Mouse (Mus musculus): ENCODE measurements around the gene Lgals3bp.

Lgals3bp gene

DNA sequence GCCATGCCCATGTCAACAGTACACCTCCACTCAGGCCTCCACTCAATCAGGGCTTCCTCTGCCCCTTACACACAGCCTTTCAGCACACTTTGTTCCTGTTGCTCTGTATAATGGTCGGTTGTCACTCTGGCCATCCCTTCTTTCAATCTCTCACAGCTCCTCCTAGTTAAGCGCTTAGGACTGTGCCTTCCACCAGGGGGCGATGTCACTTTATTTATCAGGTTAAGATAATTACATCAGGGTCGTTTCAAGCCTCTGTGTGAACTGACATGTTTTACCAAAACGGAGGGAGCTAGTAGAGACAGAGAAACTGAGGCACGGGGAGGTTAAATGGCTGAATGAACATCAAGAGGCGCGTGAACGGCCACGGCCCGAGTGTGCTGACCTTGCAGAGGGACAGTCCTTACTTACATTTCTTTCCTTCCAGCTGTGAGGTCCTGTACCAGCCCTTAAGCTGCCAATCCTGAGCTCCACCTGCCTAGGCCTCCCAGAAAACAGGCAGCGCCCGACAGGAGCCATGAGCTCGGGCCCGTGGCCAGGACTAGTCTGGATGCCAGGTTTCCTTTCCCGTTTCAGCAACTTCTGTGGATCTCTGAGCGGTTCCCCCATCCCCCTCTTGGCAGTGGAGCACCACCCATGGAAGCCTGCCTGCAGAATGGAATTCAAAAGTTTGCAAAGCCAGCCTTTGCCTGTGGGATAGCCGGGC is 21.5 kb upstream of the Lgals3bp start:
- in situ Hi-C loops (cut with MboI; ENCODE audit: low sequenced_read_pairs) = no loop called here

GRCm38 (mm10) chr11:118420261-118420660 is 18.4 kb upstream of the Lgals3bp start:
- in situ Hi-C loops (cut with MboI; ENCODE audit: low sequenced_read_pairs) = no loop called here

- in situ Hi-C loops (cut with MboI; ENCODE audit: low sequenced_read_pairs) = no loop called here
These were observed 17.1 kb upstream of the Lgals3bp start, which contains the start of gene Cant1 for GRCm38 (mm10) chr11:118418834-118419504. Gene Cant1, minus strand, starts transcription at chr11:118419086.

DNA sequence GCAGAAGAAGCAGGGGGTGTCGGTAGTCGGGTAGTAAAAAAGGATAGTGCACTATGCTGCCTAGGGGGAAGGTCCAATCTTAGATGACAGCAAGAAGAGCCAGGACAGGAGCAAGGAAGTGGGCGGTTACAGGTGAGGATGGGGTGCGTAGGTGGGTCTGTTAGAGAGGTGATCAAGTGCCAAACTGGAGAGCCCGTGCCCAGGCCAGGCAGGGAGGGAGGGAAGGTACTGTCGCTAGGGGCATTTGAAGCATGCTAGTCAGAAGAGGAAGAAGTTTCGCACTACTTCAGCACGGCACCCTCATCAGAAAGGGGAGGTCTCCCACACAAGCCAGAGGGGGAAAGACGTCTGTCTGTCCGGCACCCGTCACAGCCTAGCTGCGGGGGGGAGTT is 16.5 kb upstream of the Lgals3bp start:
- in situ Hi-C loops (cut with MboI; ENCODE audit: low sequenced_read_pairs) = no loop called here

DNA sequence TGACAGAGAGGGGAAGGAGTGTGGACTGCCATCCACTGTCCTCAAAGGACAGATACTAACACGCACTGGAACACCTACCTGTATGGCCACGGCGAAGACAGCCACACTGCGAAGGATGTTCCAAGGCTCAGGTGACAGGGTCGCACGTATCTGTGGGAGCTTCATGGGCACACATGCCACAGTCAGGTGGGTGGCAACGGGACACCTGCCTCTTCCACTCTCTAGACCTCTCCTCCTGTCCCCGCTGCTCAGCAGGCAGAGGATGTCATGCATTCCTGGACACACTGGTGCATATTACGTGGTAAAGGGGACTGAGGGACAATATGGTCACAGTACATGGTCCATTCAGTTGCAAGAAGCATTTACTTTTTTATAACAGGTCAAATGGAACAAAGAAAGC is 15.6 kb upstream of the Lgals3bp start:
- in situ Hi-C loops (cut with MboI; ENCODE audit: low sequenced_read_pairs) = no loop called here

DNA sequence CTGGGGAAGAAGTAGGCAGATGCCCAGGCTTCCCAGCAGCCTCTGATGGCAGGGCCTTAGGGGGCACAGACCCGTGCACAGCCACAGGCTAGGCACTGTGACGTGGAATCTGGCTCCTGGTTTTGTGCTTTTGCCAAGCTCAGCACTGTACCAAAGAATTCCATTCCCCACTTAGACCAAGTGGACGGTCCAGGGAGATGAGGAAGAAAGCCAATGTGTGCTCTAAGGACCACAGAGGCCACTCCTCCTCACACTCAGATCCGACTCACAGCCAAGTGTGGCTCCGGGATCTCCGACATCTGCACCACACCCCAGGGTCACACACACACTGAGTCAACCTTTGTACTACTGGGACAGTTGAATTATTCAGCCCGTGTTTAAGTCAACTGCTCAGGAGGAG is 14.2 kb upstream of the Lgals3bp start:
- in situ Hi-C loops (cut with MboI; ENCODE audit: low sequenced_read_pairs) = no loop called here

DNA sequence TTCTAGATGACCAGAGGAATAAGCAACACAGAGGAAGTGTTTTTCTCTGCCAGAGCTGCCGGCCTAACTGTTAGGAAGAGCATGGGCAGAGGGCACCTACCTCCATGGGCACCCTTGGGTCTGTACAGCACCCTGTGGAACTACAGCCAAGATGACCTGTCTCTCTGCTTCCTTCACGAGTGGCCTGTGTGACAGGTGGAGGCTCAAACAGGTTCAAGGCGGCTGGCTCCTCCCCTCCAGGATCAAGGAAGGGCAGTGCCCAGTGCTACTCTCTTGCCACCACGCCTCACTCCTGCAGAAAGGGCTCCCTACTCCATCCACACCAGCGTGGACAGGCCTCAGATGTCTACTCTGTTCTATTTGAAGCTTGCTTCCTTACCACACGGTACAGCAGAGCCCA is 13.7 kb upstream of the Lgals3bp start:
- in situ Hi-C loops (cut with MboI; ENCODE audit: low sequenced_read_pairs) = no loop called here

DNA sequence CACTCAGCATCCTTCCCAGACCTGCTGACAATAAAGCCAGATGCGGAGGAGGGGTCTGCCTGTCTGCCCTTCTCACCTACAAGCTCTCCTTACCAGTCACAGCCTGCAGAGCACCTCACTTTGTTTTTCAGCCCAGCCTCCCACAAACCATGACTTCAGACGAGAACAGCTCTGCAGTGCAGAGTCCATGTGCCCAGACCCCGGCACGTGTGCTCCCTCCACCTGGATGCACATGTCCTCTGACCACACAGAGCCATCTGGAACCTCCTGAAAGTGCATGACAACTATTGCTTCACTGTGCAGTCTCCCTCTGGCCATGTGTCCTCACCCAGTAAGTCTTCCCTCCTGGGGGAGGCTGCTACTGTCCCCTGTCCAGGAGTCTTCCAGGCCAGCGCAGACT is 12.4 kb upstream of the Lgals3bp start:
- in situ Hi-C loops (cut with MboI; ENCODE audit: low sequenced_read_pairs) = no loop called here

- in situ Hi-C loops (cut with MboI; ENCODE audit: low sequenced_read_pairs) = no loop called here
These were observed 11.2 kb upstream of the Lgals3bp start for GRCm38 (mm10) chr11:118413055-118413454.

- in situ Hi-C loops (cut with MboI; ENCODE audit: low sequenced_read_pairs) = no loop called here
These were observed 10.7 kb upstream of the Lgals3bp start for GRCm38 (mm10) chr11:118412601-118413000.

GRCm38 (mm10) chr11:118411271-118411670 is 9.4 kb upstream of the Lgals3bp start:
- in situ Hi-C loops (cut with MboI; ENCODE audit: low sequenced_read_pairs) = no loop called here

DNA sequence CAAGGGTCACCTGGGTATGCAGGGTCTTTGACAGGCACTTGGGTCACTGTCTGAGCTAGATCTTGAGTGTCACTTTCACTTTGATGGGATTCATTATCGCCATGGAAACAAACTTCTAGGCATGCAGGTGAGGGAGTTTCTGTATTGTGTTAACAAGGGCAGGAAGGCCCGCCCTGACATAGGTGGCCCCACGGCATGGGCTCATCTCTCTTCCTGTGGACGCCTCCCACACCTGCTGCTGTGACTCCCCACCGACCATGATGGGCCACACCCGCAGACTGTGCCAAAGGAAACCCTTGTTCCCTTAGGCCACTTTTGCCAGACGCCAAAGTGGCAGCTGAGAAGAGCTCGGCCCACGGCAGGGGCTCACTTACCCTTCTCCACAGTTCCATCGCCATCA is 8.6 kb upstream of the Lgals3bp start:
- in situ Hi-C loops (cut with MboI; ENCODE audit: low sequenced_read_pairs) = no loop called here

DNA sequence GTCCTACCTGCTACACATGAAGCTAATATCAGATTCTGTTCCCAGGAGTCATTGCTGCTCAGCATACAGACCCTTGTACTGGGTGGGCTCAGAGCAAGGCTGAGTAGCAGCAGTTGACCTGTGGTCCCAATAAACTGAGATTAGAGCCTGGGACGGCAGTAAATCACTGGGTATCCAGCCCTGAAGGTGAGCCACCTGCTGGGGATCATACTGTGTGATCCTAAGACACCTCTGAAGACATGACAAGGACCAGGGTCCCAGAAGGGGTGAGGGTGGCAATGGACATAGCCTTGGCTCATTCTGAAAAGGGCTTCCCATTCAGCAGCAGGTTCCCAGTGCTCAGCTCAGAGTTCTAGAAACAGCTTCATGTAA is 8.2 kb upstream of the Lgals3bp start:
- in situ Hi-C loops (cut with MboI; ENCODE audit: low sequenced_read_pairs) = no loop called here

DNA sequence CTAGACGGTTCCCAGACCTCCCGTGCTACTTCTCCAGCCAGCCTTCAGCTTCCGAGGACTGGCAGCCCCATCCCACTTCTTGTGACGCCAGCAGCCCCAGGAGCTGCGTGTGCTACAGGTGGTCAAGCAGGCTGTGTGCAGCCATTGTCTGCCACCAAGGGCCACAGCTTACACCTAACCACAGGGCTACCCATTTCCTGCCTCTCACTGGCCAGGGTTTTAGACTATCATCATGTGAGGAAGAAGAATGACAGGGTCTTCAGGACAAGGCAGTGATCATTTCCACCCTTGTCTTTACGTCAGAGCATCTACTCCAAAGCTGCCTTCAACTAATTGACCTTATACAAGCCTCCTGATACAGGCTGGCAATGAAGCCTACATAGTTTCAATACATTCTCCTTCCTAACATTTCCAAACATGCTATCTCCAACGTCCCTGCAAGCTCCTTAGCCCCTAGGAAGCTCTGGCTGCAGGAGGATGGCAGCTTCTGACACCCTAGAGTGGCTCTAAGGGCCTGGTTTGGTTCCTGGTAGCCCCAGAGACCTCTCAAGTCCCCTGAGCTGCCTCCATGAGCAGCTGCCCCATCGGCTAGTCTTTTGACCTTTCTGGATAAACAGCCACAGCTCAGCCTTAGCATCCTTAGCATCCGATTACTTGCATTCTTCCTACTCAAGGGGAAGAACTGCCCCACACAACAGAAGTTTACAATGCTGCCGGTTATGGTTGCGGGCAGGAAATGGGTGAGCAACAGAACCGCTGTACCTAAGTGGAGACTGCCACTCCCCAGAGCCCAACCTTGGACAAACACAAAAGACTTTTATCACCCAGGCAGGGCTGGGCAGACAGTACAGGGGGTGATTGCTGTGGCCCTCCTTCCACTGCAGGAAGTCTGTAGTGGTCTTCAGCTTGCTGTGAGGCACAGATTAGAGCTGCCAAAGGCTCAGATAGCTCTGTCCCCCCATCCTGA is 7.5 kb upstream of the Lgals3bp start:
- in situ Hi-C loops (cut with MboI; ENCODE audit: low sequenced_read_pairs) = no loop called here

DNA sequence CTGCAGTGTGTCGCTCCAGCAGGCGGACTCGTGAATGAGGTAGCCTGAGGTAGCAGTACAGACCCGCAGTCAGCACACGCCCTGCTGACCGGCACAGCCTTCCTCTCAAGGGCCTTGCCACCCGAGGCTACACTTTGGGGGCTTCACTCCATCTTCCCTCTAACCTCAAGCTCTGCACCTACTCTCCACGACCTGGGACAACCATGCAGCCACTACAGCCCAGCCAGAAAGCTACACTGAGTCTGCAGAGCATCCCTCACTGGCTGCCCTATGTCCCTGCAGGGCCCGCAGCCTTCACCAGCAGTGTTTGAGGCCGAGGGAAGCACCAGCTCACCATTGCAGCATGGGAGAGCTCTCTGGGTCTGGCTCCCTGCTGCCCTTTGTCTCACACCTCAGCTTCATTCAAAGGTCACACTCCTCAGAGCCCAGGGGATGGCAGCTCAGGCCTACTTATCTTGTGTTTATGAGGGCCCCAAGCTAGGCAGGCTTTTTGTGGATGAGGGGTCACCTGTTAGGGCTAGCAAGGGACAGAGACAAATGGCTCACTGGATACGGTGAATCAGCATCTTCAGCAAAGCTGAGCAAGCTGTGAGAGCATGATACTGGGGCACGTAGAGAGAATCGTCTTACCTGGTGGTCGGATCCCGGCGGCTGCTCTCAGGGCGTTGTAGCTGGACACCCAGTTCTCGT is 6.3 kb upstream of the Lgals3bp start:
- in situ Hi-C loops (cut with MboI; ENCODE audit: low sequenced_read_pairs) = no loop called here

GRCm38 (mm10) chr11:118407318-118407910 is 5.5 kb upstream of the Lgals3bp start:
- in situ Hi-C loops (cut with MboI; ENCODE audit: low sequenced_read_pairs) = no loop called here

GRCm38 (mm10) chr11:118406521-118406920 is 4.6 kb upstream of the Lgals3bp start:
- in situ Hi-C loops (cut with MboI; ENCODE audit: low sequenced_read_pairs) = no loop called here

DNA sequence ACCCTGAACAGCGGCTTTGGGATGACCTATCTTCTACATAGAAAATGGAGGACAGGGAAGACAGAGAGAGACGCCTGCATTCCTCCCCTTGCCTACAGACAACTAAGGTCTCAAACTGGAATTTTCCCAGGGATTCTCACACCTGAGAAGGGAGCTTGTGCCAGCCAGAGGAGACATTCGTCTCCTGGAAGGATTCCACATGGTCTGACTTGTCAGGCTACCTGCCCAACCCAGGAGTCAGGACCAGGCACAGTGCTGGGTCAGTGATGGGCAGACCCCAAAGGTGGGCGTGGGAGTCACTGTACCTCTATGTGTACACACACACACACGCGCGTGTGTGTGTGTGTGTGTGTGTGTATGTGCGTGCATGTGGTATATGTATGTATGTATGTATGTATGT is 3.4 kb upstream of the Lgals3bp start:
- in situ Hi-C loops (cut with MboI; ENCODE audit: low sequenced_read_pairs) = no loop called here

DNA sequence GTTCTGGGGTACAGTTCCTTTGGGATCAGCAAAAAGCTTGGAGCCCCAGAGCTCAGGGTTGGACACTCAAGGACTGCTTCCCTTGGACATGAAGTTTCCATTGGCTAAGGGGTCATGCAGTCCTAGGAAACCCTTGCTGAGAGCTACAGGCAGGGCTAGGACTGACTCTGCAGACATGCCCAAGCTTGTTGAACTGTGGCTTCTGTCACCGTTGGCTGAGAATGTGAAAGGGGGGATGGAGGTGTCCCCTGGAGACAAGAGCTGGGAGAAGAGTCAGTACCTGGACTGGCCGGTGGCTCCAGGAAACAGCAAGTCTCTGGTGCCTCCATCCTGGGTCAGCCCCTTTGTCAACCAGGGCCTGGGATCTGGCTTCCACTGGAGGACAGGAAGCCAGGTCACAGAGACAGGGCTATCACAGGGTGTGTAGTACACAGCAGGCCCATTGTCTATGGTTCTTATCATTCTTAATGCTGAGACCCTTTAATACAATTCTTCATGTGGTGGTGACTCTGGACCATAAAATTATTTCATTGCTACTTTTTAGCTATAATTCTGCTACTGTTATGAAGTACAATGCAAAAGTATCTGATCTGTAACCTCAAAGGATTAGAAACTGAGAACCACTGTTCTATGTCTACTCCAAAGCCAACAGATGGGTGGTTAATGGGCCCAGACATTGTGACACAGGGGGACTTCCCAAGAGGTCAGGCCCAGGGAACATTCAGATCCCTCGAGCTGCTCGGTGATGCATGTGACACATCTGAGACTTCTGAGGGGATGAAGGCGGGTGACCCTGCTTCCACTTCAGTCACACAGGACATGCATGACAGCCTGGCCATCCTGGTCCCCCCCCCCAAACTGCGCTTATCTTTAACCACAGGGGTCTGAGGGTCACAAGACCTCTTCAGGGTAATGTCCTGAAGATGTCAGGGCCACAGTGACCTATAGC is 2.3 kb upstream of the Lgals3bp start:
- in situ Hi-C loops (cut with MboI; ENCODE audit: low sequenced_read_pairs) = no loop called here
